Mouse (Mus musculus) gastrocnemius, adult 18-20 months (tissue): ENCODE data around the gene Maff. TPM values are rescaled to one million over a fixed set of nuclear protein-coding genes. Genes with fewer than 3 reads are reported as not detected.

Experiments
- DNase-seq: peaks from one replicate; pipeline ENCODE4 v3.0.0; 2021; ENCODE audit warnings: low spot score
- microRNA-seq: library from miRNA; unstranded; fragments of <30 nt; microRNA quantifications from one replicate; pipeline ENCODE4 v1.2.0, GENCODE M21; 2021
- total RNA-seq, 2 experiments: library from RNA; stranded (reverse); gene quantifications; 2 replicates each; pipeline ENCODE4 v1.2.3; 2021

Maff gene
- total RNA-seq, 2 experiments from 2014 or later, result 6.6 to 10.1 TPM

GRCm38 (mm10) chr15:79393101-79393500, 46.7 kb downstream of the Maff start:
- no peak for DNase-seq

GRCm38 (mm10) chr15:79394842-79395241, 48.4 kb downstream of the Maff start:
- no peak for DNase-seq

DNA sequence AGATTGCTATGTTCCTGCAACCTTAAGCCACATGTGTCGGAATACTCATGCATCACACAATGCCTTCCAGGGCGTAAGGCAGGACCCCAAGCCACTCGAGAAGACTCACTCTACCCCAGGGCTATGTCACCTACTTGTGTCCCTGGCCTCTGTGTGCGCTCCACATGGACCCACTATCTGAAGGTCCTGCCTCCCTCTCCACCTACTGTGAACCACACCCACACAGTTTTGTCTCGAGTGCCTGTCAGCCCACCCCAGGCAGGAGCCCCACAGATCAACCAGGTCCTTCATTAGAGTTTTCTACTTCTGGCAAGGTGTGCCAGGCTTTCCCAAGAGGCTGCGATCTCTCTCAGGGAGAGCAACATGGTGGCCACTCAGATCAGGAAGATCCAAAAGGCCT, 48.9 kb downstream of the Maff start:
- no peak for DNase-seq

DNA sequence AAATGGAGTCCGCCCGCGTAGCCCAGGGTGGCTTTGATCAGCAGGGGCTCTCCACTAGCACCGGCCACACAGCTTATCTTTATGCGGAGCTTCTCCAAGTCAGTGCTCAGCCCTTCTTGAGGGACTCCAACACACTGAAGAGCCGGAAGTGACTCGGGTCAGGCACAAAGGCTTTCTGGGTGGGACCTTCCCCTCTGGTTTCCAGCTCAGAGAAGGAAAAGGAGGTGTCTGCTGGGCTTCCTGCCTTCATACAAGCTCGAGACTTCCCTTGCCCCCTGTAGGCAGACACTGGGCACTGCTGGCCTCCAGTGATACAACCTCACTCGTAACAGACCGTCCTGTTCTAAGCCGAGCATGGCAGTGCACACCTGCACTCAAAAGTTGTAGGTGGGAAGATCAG, 50.3 kb downstream of the Maff start:
- DNase-seq, result no peak

DNA sequence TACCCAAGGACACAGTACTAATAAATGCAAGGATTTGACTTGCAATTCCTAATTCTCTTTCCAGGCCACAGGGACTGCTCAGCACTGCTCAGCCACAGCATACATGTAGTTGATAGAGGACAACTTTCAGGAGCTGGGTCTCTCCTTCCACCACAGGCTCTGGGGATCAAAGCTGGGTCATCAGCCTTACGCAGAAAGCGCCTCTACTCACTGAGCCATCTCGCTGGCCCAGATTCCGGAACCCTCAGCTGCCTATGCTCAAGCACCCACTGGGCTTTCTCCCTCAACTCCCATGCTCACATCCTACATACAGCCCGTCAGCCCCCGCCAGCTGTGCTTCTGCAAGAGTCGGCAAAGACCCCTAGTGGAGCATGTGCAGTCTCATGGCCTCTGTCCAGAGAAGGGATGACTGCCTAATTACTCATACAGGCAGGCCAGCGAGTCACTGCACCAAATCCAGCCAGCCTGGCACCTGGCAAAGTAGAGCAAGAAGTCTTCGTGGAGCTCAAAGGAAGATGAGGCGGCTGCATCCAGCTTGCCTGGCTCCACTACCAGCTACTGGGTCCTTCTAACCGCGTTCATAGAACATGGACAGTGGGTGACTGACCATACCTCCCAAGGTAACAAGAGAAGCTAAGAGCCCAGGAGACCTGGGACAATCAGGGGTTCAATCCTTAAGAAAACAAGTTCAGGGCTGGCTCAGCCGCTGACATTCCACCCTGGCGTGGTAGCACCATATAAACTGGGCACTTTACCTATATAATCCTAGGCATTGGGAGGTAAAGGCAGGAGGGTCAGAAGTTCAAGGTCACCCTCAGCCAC, 53.0 kb downstream of the Maff start:
- DNase-seq, result no peak

DNA sequence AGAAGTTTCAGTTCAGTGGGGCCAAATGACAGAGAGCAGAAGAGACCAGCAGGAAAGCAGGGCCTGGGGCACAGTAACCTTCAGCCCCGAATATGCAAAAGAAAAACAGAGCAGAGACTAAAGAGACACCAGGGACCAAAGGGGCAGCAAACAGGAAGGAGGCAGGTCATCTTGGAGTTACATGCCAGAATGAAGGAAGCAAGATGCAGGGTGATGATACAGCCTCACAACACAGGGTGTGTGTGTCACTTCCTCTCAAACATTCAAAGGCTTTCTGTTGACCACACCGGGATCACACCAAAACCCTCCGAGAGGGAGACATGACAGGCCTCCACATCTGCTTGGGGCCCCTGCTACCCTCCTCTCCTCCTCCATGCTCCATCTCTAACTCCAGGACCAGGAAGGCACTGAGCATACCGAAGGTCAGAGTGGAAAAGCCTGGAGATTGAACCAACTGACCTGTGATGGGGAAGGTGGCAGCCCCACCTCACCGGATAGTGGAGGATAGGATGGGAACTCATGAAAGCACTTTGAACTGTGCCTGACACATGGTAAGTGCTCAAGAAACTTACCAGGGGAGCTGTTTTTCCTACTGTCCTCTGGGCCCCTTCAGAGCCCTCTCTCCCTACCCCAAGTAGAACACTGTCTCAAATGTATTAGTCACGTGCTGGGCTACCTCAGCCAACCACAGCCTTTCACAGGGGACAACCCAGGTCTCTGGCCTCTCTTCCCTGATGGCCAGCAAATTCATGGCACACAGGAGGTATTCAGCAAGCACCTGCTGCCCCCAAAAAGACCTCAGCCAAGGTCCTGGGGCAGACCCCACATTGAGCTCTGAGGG, 53.9 kb downstream of the Maff start:
- DNase-seq, result no peak

DNA sequence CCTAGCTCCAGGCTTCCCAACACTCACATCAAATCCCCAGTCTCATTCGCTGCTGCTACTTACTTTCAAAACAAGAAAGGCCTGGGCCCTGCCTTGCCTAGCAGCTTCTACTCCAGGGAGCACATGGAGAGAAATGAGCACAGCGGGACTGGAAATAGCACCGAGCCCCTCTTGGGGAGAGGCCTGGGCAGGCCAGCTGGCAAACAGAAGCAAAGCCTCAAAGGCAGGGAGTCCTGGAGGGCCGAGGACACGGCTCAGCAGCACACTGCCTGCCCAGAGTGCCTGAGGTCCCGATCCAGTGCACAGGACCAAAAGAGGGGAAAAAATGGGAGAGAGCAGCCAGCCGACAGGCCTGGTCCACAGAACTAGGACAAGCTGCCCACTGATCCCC, 54.5 kb downstream of the Maff start:
- peak; percentile 58 for DNase-seq

- no peak for DNase-seq
These were observed 55.8 kb downstream of the Maff start for GRCm38 (mm10) chr15:79402176-79402575.

GRCm38 (mm10) chr15:79402836-79403762, 56.7 kb downstream of the Maff start, which contains the start of gene Tmem184b:
TSS of gene Tmem184b (minus strand) at chr15:79403569.
- peak; percentile 84 for DNase-seq

- DNase-seq, result no peak
These were observed 57.4 kb downstream of the Maff start for GRCm38 (mm10) chr15:79403763-79404210.

DNA sequence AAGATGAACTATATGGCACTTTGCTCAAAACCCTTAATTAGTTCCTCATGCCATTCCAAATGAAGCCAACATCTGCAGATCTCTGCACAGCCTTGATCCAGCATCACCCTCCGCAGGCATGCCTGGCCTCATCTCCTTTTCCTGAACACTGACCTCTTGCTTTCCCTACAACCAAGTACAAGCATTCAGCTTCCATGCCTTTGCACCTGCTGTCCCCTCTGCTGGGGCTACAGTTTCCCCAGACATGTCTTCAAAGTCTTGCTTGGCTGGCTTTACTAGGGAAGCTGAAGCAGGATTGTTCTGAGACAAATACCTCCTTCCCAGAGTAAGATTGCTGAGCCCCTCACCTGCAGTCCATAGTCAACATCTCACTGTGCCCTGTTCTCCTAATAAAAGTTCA, 57.9 kb downstream of the Maff start:
- no peak for DNase-seq

DNA sequence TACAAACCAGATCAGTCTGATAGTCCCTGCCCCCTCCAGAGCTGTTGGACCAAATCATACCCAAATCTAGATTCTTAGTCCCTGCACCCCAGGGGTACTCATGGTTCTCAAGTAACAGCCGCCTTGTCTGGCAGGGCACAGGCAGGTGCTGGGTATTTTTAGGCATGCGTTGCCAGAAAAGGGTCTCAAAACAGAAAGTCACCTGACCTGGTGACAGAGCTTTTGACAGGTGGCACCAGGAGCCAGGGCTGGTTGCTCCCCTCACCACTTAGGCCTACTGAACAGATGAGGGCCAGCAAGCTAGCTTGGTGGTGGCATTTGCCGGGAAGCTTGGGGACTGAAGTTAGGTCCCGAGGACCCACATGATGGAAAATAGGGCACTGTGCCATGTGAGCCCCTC, 60.1 kb downstream of the Maff start:
- DNase-seq, result no peak

Small RNAs within 50 kb of the gene (microRNA-seq; reads per million reads assigned to microRNA genes)
- gene Mir1943, result 7.8 reads per million, percentile 20 among the genes with 10 or more reads in this experiment

Other genes with a start within 250 kb of the Maff start
- 10 to 100 TPM; 10.3 to 10.8 TPM for gene Micall1, start 237.7 kb upstream of the Maff start, total RNA-seq
- gene Polr2f, start 205.6 kb upstream of the Maff start, total RNA-seq, result 10 to 100 TPM; 69.3 to 76.8 TPM
- gene 1700088E04Rik, start 205.4 kb upstream of the Maff start, total RNA-seq, result 1 to 10 TPM; 1.1 to 1.2 TPM
- gene Sox10, start 181.4 kb upstream of the Maff start, total RNA-seq, result 1 to 10 TPM; 1.0 to 1.3 TPM
- gene Pick1, start 117.4 kb upstream of the Maff start, total RNA-seq, result 10 to 100 TPM; 33.7 to 34.8 TPM
- gene Gm49486, start 117.2 kb upstream of the Maff start, total RNA-seq, result under 1 TPM; 0.55 to 0.69 TPM
- under 1 TPM; 0.53 to 0.69 TPM for gene Slc16a8, start 91.9 kb upstream of the Maff start, total RNA-seq
- 1 to 10 TPM; 2.3 to 4.5 TPM for gene Baiap2l2, start 61.1 kb upstream of the Maff start, total RNA-seq
- 10 to 100 TPM; 15.8 to 20.4 TPM for gene Pla2g6, start 18.2 kb upstream of the Maff start, total RNA-seq
- gene Tmem184b, start 56.9 kb downstream of the Maff start, total RNA-seq, result 10 to 100 TPM; 23.6 to 31.2 TPM
- gene Csnk1e, start 108.9 kb downstream of the Maff start, total RNA-seq, result 10 to 100 TPM; 45.4 to 48.0 TPM
- gene Kcnj4, start 158.6 kb downstream of the Maff start, total RNA-seq, result not detected
- 1 to 10 TPM; 1.3 to 2.0 TPM for gene Kdelr3, start 169.8 kb downstream of the Maff start, total RNA-seq
- gene Ddx17, start 200.1 kb downstream of the Maff start, total RNA-seq, result 10 to 100 TPM; 52.5 to 75.6 TPM